Mouse (Mus musculus) adrenal gland, adult 2 months (tissue): ENCODE measurements around the gene Zfp526. TPM values are rescaled to one million over a fixed set of nuclear protein-coding genes. Genes with fewer than 3 reads are reported as not detected.
"Not testable (repeated sequence)": the region's sequence is repeated elsewhere in the genome, so short reads cannot be mapped to it uniquely, and the experiment has no call there.

Experiments
- DNase-seq: peaks from one replicate; pipeline ENCODE4 v3.0.0; 2021
- polyA plus RNA-seq: library from polyadenylated mRNA; depleted of rRNA; stranded (reverse); fragments of >200 nt; gene quantifications from 2 replicates; pipeline ENCODE4 v1.2.3, GENCODE M21; 2012
- total RNA-seq, 2 experiments: library from RNA; stranded (reverse); gene quantifications; 2 replicates each; pipeline ENCODE4 v1.2.3; 2021

The Zfp526 gene
- total and polyA plus RNA-seq, 3 experiments: 9.9 to 19.9 (median 10.4) TPM

DNA sequence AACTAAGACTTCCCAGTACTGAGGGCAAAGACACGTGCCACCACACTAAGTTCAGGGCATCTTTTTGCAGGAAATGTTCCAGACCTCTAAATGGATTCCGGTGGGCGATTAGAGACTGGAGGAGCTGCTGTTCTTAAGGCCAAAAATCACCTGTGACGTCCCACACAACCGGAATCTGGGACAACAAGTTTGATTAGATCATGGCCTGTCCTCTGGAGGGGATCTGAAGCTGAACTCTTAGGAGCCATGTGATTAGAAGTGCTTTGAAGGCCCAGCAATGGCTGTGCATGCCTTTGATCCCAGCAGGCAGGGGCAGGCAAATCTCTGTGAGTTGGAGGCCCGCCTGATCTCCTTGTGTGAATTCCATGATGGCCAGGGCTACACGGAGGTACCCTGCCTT is 19.4 kb downstream of the Zfp526 start:
- DNase-seq: peak; percentile 8

GRCm38 (mm10) chr7:25241062-25241461 is 19.8 kb downstream of the Zfp526 start:
- DNase-seq: peak; percentile 79

- peak; percentile 2 for DNase-seq
These were observed 22.1 kb downstream of the Zfp526 start for GRCm38 (mm10) chr7:25243361-25243760.

- peak; percentile 12 for DNase-seq
These were observed 23.5 kb downstream of the Zfp526 start for GRCm38 (mm10) chr7:25244562-25245369.

DNA sequence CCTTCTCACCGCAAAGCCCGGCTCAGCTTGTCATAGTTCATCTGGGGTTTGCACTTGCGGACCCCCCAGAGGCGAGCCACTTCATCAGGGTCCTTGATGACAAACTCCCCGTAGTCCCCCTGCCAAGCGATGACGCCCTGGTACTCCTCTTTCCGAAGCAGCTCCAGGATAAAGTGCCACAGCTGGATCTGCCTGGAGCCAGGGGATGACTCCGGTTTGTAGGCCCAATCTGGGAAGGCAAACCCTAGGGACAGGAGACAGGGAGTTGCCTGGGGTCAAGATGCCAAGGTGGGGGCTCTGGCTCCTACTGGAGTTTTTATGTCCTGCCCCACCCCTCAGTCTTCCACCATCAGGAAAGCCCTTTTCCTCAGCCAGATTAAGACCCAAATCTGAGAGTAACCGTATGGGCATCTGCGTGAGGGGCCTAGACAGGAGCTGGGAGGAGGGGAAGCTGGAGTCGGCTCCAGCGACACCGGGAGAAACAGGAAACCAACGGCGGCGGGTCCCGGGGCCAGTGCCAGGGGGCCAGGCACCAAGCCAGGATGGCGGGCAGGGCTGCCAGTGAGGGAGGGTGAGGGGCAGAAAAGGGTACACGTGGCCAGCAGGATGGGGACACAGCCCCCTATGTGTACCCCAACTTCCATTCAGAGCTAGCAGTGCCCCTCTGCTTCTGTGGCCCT is 25.0 kb downstream of the Zfp526 start:
- DNase-seq: peak; percentile 64

- DNase-seq: peak; percentile 17
These were observed 25.5 kb downstream of the Zfp526 start for GRCm38 (mm10) chr7:25246759-25247137.

DNA sequence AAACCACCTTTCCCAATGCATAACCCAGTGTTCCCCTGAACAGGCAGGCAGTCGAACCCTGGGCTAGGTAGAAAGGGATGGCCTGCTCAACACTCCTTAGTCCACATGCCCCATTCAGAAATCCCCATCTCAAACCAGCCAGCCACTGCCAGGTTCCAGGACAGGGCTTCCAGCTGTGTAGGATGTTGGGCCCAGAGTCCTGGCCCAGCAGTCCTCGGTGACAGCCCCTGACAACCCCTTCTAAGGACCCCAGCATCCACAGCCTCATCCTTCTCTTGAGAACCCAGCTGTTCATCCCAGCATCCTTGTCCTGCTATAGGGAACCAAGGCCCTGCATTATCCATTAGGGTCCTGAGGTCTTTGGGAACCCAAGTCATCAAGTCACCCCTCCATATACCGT is 26.3 kb downstream of the Zfp526 start:
- peak; percentile 5 for DNase-seq

DNA sequence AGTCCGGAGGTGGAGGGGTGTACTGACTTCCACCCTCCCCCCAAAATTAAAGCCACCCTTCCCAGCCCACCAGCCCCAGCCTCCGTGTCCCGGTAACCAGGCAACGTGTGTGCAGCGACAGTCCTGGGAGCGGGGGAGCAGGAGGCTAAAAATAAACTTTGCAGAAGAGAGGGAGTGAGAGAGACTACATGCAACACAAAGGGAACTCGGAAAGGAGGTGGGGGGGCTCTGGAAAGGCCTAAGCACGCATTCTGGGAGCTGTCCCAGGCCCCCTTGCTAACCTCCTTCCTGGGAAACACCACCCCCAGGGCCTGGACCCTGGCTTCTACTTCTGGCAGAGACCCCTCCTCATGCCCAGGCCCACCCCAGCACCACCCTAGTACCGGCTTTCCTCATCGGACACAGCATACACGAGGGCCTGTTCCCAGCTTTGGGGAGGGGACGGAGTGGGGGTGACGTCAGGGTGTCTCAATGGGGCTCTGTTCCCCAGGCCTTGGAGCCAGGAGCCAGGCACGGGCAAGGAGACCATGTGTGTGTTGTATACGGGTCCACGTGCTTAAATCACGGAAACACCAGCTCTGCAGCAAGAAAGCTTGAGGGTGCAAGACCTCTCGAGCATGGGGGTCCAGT is 26.9 kb downstream of the Zfp526 start:
- peak; percentile 59 for DNase-seq

GRCm38 (mm10) chr7:25248846-25249313 is 27.7 kb downstream of the Zfp526 start:
- DNase-seq: no peak

DNA sequence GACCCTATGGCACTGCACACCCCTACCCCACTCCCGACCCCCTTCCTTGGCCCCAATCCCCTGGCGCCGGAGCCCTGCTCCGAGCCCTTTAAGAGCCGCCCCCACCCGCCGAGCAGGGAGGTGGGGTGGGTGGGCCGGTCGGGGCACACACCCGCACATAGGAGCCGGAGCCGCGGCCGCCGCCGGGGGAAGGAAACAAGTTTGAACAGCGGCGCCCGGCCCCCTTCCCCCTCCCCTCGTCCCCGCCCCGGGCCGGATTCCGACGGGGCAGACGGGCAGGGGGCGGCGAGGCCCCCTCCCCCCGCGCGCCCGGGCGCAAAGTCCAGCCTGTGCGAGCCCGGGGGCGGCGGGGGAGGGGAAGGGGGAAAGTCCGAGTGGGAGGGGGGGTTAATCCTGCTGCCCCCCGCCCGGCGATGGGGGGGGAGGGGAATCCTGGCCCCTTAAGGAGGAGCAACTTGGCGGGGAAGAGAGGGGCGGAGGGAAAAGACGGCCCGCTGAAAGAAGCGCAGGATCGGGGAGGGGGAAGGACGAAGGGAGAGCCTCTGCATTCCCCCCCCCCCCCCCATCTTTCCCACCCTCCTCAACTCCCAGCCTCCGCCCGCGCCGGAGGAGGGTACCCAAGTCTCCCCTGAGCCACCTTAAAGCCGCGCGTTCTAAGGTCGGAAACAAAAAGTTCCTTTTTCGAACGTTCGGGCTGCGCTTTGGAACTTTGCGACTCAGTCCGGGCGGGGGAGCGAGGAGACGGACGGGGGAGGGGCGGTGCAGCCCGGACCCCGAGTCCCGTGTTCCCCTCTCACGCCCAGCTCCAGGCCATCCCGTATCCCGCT is 28.3 kb downstream of the Zfp526 start:
- peak; percentile 85 for DNase-seq

DNA sequence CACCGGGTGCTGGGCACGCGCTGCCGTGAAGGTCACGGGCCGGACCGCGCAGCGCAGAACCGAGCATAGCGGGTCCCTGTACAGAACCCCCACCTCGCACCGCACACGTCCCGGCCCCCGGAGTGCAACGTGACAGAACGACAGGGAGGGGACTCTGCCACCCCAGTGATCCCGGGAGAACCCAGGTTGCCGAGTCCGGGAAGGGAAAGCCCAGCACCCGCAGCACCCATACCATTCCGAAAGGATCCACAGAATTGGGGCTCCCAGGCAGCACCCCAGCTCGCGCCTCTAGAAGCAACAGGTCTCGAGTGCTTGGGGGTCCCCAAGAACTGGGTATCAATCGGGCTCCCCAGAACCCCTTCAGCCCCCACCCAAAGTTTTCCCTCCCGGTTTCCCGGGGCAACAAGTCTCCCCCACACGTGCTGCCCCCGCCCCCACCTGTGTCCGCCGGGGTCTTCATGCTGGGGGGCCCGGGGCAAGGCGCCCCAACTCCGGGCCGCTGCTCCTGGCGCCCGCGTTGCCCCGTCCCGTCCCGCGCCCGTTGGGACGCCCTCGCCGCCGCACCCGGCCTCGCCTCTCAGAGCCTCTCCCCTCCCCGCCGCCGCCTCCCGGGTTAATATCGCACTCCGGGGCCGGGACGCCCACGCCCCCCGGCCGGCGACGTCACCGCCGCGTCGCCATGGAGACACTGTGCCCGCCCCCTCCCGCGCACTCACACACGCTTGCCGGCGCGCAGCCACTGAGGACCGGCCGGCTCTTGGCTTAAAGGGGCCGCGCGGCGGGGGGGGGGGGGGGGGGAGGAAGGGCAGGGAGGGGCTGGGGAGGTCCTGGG is 29.1 kb downstream of the Zfp526 start, which contains the start of gene Erf:
TSS of gene Erf (minus strand) at position 621 of the 832 bp plus-strand sequence.
- DNase-seq: peak; percentile 98

DNA sequence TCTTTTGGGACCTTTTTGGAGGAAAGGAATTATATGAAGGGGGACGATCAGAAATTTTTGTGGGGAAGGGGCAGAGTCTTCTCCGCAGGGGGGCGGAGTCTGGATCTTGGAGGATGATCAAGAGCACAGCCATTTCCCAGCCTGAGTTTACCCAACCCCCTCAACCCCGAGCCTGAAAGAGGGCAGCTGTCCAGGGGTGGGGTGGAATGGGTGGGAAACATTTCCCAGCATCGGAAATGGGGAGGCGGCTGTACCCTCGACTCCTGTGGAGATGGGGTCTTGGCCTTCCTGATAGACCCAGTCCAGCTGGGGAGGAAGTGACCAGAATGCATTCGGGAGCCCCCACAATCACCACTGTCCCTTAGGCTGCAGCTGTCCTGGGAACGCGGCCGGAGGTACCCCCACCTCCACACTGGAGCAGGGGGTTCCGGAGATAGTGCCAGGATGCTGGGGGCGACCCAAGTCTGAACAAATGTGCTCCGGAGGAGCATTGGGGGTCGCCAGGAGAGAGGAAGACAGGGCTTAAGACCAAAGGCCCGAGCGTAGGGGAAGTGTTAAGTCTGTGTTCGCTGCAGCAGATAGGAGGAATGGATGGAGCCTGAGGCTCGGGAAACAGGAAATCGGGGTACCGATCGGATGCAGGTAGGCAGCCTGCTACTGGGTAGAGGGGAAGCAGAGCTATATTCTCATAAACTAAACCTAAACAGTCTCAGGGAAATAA is 30.0 kb downstream of the Zfp526 start:
- peak; percentile 56 for DNase-seq

DNA sequence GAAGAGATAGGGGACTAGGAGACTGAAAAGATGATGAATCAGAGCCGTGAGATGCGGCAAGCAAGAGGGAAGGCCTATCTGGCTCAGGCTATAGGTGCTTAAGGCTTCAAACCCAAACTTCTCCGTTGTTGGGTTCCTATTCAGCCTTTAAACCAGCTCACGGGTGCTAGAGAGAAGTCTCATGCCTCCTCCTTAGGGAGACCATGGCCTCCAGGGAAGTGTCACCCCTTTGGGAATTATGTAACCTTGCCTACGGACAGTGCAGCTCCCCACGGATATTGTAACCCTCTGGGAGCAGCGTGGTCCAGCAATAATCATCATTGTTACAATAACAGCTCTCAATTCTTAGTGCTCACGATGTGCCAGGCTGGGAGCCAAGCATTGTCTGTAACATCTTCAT is 30.6 kb downstream of the Zfp526 start:
- DNase-seq: no peak

GRCm38 (mm10) chr7:25261896-25262295 is 40.7 kb downstream of the Zfp526 start:
- DNase-seq: no peak

DNA sequence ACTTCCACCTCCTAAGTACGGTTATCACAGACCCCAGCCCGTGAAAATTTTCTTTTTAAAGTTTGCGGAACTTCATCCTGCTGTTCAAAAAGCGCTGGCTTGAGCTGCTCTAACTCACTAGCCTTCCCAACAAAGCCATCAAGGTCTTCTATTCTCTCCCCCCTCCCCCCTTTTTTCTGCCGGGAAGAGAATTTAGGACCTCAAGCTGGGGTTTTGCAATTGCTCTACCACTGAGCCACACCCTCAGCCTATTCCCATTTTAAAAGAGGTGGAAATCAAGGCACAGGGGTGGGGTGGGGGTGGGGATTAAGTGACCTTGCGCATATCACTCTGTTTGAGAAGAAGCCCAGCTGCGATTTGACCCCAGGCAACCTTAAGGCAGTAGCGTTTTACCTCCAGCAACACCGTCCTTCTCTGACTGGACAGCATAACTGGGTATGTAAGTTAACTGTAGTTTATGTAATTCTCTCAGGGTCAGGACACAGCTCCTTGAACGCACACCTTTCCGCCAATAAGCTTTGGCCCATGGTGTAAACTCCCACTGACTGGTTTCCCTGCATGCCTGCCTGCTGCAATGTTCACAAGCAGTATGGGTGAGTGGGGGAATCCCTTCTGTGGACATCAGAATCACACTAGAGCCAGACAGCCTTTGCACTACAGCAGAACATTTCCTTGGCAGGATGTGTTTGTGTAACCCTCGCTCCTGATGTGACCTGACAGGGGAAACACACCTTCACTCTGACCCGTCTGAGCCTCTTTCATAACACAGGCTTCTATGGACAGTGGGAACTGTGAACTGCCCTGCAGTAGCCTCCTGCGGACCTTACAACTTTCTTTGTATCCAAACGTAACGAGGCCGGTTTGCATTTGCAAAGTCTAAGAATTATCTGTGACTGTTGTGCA is 43.0 kb downstream of the Zfp526 start:
- DNase-seq: no peak

GRCm38 (mm10) chr7:25265743-25266142 is 44.5 kb downstream of the Zfp526 start:
- not testable (repeated sequence) for DNase-seq

- no peak for DNase-seq
These were observed 45.1 kb downstream of the Zfp526 start for GRCm38 (mm10) chr7:25266180-25266962.

DNA sequence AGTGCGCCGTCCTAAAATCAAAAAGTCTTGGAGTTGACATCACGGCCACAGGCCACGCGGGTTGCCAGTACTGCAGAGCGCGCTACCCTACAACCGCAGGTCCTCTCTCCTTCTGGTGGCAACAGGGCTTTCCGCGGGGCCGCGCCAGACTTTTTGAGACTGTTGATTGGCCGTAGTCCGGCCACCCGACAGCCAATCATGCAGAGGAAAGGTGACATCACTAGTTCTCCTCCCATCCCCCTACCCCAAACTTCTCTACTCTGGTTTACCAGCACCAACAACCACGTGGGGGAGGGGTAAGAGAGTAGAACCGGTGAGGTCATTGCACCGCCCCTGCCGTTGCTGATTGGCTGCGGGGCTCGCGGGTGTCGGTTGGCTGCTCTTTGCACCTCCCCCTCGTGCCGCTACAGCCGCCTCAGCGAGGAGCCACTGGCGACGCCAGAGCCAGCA is 46.1 kb downstream of the Zfp526 start, which contains the start of gene Cic:
TSS of gene Cic (plus strand) at position 404 of the 450 bp plus-strand sequence.
- DNase-seq: peak; percentile 100
